Mouse (Mus musculus) bone marrow, adult 2 months (tissue): Measurements from ENCODE around the gene Odf3l1.
"Not testable (repeated sequence)": the region's sequence is repeated elsewhere in the genome, so short reads cannot be mapped to it uniquely, and the experiment has no call there.

Experiments
- CTCF ChIP-seq: fragments of 200-500 bp; IDR thresholded peaks from 2 replicates; pipeline ENCODE4 v1.5.1; 2011; ENCODE audit warnings: low read length, control low read depth; ENCODE audit not compliant: control insufficient read depth, insufficient read depth
- POLR2A ChIP-seq: fragments of 200-500 bp; IDR thresholded peaks from 2 replicates; pipeline ENCODE4 v1.6.1; 2011; ENCODE audit warnings: low read depth, mild to moderate bottlenecking, control low read depth, low read length, borderline replicate concordance; ENCODE audit not compliant: control insufficient read depth

- TF ChIP-seq CTCF, POLR2A: not testable (repeated sequence)
Measured at GRCm38 (mm10) chr9:56909991-56910390, 45.5 kb upstream of the Odf3l1 start.
